Mouse (Mus musculus): ENCODE measurements around the gene Hif1an. TPM values are rescaled to one million over a fixed set of nuclear protein-coding genes. Genes with fewer than 3 reads are reported as not detected.
A peak's percentile ranks its signal among the peaks of the same experiment; 100 is the strongest.

The Hif1an gene
- polyA plus RNA-seq, 1 experiment, result 23.9 TPM

DNA sequence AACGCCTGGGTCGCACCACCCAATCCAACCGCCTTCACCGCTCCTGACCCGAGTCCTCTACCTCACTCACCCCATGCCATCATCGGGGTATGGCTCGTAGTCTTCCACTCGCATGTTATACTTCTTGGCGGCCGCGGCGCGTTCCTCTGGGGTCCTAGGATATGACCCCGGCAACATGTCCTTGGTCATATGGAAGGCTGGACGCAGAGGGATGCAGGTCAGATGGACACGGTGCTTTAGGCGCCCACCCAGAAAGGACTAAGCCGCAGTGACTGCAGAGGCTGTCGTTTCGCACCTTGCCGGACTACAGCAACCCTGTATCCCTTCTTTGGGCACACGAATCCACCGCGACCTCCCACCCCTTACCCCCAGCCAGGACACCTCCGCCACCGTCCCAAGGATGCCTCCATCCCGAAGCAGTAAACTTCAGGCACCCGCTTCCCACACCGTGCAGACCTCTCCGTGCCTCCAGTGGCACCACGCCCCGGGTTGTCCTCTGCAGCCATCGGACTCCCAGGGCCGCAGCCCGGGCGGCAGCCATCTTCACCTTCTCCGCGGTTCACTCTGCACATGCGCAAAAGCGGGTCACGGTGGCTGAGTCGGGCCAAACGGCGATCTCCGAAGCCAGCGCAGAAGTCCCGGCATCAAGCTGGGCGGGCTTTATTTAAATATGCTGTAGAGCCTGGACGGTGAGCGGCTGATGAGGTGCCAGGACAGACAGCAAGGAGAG lies 7.6 kb upstream of the Hif1an start, which contains the start of gene Ndufb8:
Ndufb8 (minus strand) TSS at position 580 of the 730 bp plus-strand sequence.
- no peaks in the 10 kb centered on the region for H3K4me1 ChIP-seq (ENCODE audit: control insufficient read depth, insufficient read depth, low read length)
- H3K4me3 ChIP-seq (ENCODE audit: insufficient read depth, low read length), result peak within 1 kb of the TSS; percentile 99
- TF ChIP-seq CTCF (IDR thresholded peaks at IDR 0.05; ENCODE audit: extremely low read depth, insufficient read depth, low read length) (no peak), POLR2A (IDR thresholded peaks at IDR 0.05; ENCODE audit: extremely low read depth, insufficient read depth, low read length) (peak; percentile 86)
- peak within 1 kb of the TSS; percentile 76 for H3K27ac ChIP-seq (ENCODE audit: insufficient read depth, low read length)

GRCm38 (mm10) chr19:44564006-44564405 lies 1.4 kb downstream of the Hif1an start:
- Histone ChIP-seq H3K4me3 (ENCODE audit: insufficient read depth, low read length) (no peak overlapping the region), H3K4me1 (ENCODE audit: control insufficient read depth, insufficient read depth, low read length) (peaks cover 3% of the 10 kb centered on the region; the same call in 1 of the 2 replicates), H3K27ac (ENCODE audit: insufficient read depth, low read length) (no peak overlapping the region)
- TF ChIP-seq POLR2A (IDR thresholded peaks at IDR 0.05; ENCODE audit: extremely low read depth, insufficient read depth, low read length) (no peak), CTCF (IDR thresholded peaks at IDR 0.05; ENCODE audit: extremely low read depth, insufficient read depth, low read length) (no peak)

DNA sequence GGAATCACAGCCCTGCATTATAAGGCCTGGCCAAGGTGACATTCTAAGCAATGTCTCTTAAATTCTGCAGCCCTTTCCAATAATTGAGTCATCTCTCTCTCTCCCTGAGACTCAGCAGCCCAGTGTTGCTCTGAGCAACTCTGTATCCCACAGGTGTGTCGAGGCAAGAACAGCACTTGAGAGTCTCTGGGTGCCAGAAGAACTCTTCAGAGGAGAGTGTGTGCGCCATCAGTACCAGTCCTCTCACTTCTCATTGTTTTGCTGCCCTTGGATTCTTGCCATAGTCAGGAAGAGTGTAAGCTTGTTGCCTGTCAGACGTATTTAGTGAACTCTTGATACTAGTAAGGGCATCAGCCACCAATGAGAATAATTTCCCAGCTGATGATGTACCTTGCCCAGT lies 5.1 kb downstream of the Hif1an start:
- no peak overlapping the region for H3K27ac ChIP-seq (ENCODE audit: insufficient read depth, low read length)
- H3K4me1 ChIP-seq (ENCODE audit: control insufficient read depth, insufficient read depth, low read length), result peaks cover 3% of the 10 kb centered on the region; the same call in 1 of the 2 replicates
- no peak overlapping the region for H3K4me3 ChIP-seq (ENCODE audit: insufficient read depth, low read length)
- TF ChIP-seq CTCF (IDR thresholded peaks at IDR 0.05; ENCODE audit: extremely low read depth, insufficient read depth, low read length) (no peak), POLR2A (IDR thresholded peaks at IDR 0.05; ENCODE audit: extremely low read depth, insufficient read depth, low read length) (no peak)

DNA sequence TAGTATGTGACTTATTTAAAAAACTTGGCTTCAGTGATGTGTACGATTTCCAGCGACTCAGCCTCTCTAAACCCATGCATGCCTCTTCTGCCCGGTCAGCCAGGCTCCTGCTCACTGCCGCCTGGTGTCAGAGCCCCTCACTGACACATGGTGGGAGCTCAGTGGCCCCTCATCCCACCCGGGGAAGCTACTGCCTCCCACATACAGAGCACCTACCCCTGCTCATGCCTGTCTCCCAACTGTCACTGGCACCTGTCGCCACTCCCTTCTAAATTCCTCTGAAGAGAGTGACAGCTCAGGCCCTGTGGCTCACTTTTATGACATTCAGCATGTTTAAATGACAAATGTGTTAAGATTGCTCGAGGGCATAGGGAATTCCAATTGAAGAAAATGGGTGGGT lies 13.6 kb downstream of the Hif1an start:
- TF ChIP-seq POLR2A (IDR thresholded peaks at IDR 0.05; ENCODE audit: extremely low read depth, insufficient read depth, low read length) (no peak), CTCF (IDR thresholded peaks at IDR 0.05; ENCODE audit: extremely low read depth, insufficient read depth, low read length) (no peak)
- Histone ChIP-seq H3K4me3 (ENCODE audit: insufficient read depth, low read length) (no peak overlapping the region), H3K27ac (ENCODE audit: insufficient read depth, low read length) (no peak overlapping the region), H3K4me1 (ENCODE audit: control insufficient read depth, insufficient read depth, low read length) (no peaks in the 10 kb centered on the region)

- no peak overlapping the region for H3K27ac ChIP-seq (ENCODE audit: insufficient read depth, low read length)
- H3K4me3 ChIP-seq (ENCODE audit: insufficient read depth, low read length), result no peak overlapping the region
- TF ChIP-seq POLR2A (IDR thresholded peaks at IDR 0.05; ENCODE audit: extremely low read depth, insufficient read depth, low read length) (no peak), CTCF (IDR thresholded peaks at IDR 0.05; ENCODE audit: extremely low read depth, insufficient read depth, low read length) (no peak)
- no peaks in the 10 kb centered on the region for H3K4me1 ChIP-seq (ENCODE audit: control insufficient read depth, insufficient read depth, low read length)
These were observed 15.4 kb downstream of the Hif1an start for GRCm38 (mm10) chr19:44578038-44578437.

DNA sequence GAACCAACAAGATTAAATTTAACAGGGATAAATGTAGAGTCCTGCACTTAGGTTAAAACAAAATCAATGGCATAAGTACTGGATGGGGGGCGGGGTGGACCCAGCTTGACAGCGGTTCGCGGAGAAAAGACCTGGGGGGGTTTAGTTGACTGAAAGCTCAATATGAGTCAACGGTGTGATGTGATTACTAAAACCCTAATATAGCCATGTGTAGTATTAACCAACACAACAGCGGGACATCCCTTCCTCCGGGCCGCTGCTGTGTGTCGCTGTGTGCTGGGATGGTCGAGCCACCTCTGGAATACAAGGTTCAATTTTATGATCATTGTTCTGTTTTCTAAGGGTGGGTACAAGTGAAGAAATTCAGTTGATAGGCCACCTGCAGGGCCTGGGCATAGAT lies 19.5 kb downstream of the Hif1an start:
- no peak overlapping the region for H3K4me3 ChIP-seq (ENCODE audit: insufficient read depth, low read length)
- no peak overlapping the region for H3K27ac ChIP-seq (ENCODE audit: insufficient read depth, low read length)
- TF ChIP-seq POLR2A (IDR thresholded peaks at IDR 0.05; ENCODE audit: extremely low read depth, insufficient read depth, low read length), result no peak
- no peak for TF ChIP-seq CTCF (IDR thresholded peaks at IDR 0.05; ENCODE audit: extremely low read depth, insufficient read depth, low read length)
- no peaks in the 10 kb centered on the region for H3K4me1 ChIP-seq (ENCODE audit: control insufficient read depth, insufficient read depth, low read length)

DNA sequence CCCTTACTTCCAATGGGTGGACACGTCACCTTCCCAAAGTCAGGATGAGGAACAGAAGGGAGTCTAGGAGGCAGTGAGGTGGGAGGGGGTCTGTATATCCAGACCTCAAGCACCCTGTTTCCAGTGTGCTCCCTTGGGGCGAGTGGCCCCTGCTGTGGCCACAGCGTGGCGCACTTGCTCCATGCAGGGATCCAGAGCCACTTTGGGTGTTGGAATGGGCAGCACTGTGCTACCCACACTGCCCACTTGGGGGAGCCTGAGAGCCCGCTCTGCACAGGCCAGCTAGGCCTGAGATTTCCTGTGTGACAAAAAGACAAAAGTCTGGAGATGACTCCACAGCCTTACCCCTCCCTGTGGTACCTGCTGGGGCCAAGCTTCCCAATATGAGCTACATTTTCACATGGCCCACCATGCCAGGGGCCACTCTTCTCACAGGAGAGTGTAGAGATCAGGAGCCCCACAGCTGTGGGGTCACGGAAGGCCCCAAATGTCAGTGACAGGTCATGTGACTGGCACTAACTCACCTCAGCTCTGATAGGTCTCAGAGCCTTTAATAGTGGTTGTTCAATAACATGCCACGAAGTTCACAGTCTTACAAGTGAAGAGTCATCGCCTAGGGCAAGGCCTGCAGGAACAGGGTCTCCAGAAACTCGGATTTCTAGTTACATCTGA lies 20.1 kb downstream of the Hif1an start:
- H3K4me1 ChIP-seq (ENCODE audit: control insufficient read depth, insufficient read depth, low read length), result no peaks in the 10 kb centered on the region
- H3K4me3 ChIP-seq (ENCODE audit: insufficient read depth, low read length), result no peak overlapping the region
- no peak overlapping the region for H3K27ac ChIP-seq (ENCODE audit: insufficient read depth, low read length)
- TF ChIP-seq POLR2A (IDR thresholded peaks at IDR 0.05; ENCODE audit: extremely low read depth, insufficient read depth, low read length) (no peak), CTCF (IDR thresholded peaks at IDR 0.05; ENCODE audit: extremely low read depth, insufficient read depth, low read length) (peak; percentile 100)

GRCm38 (mm10) chr19:44588036-44588435 lies 25.4 kb downstream of the Hif1an start:
- Histone ChIP-seq H3K4me1 (ENCODE audit: control insufficient read depth, insufficient read depth, low read length) (no peaks in the 10 kb centered on the region), H3K4me3 (ENCODE audit: insufficient read depth, low read length) (no peak overlapping the region), H3K27ac (ENCODE audit: insufficient read depth, low read length) (no peak overlapping the region)
- TF ChIP-seq CTCF (IDR thresholded peaks at IDR 0.05; ENCODE audit: extremely low read depth, insufficient read depth, low read length) (no peak), POLR2A (IDR thresholded peaks at IDR 0.05; ENCODE audit: extremely low read depth, insufficient read depth, low read length) (no peak)

- H3K4me3 ChIP-seq (ENCODE audit: insufficient read depth, low read length), result no peak overlapping the region
- H3K4me1 ChIP-seq (ENCODE audit: control insufficient read depth, insufficient read depth, low read length), result no peaks in the 10 kb centered on the region
- H3K27ac ChIP-seq (ENCODE audit: insufficient read depth, low read length), result no peak overlapping the region
- TF ChIP-seq POLR2A (IDR thresholded peaks at IDR 0.05; ENCODE audit: extremely low read depth, insufficient read depth, low read length), result no peak
- no peak for TF ChIP-seq CTCF (IDR thresholded peaks at IDR 0.05; ENCODE audit: extremely low read depth, insufficient read depth, low read length)
These were observed 27.1 kb downstream of the Hif1an start for GRCm38 (mm10) chr19:44589591-44590223.

Data from cortical plate, adult 2 months (tissue).